Mouse (Mus musculus) small intestine, adult 10 weeks (tissue): ENCODE data around the gene 4933409G03Rik. TPM values are rescaled to one million over a fixed set of nuclear protein-coding genes. Genes with fewer than 3 reads are reported as not detected.

ENCODE experiments used
- polyA plus RNA-seq: library from polyadenylated mRNA; stranded (reverse); fragments of 350-450 nt; fragmentation: Illumina TruSeq; extraction: RNeasy Lipid Tissue Mini Kit (QIAGEN cat#74804); gene quantifications from one replicate; pipeline ENCODE4 v1.2.3, GENCODE M21; 2014; ENCODE audit warnings: low replicate concordance

4933409G03Rik gene
- not detected for polyA plus RNA-seq

GRCm38 (mm10) chr2:68582113-68582512 lies at the start of gene 4933409G03Rik:
4933409G03Rik (plus strand) TSS chr2:68582413.

GRCm38 (mm10) chr2:68656186-68656585 lies 74.0 kb downstream of the 4933409G03Rik start, which contains the start of gene 4932414N04Rik:
4932414N04Rik (plus strand) TSS chr2:68656486.

Other genes with a start within 250 kb of the 4933409G03Rik start
- gene Stk39, start 110.1 kb upstream of the 4933409G03Rik start, polyA plus RNA-seq = 35.4 TPM
- gene 4932414N04Rik, start 74.1 kb downstream of the 4933409G03Rik start, polyA plus RNA-seq = 0.26 TPM